Mouse (Mus musculus): ENCODE results near the gene Sh3gl2.

Gene Sh3gl2

GRCm38 (mm10) chr4:85305912-85306573, 101.1 kb downstream of the Sh3gl2 start:
- no peak for DNase-seq

DNA sequence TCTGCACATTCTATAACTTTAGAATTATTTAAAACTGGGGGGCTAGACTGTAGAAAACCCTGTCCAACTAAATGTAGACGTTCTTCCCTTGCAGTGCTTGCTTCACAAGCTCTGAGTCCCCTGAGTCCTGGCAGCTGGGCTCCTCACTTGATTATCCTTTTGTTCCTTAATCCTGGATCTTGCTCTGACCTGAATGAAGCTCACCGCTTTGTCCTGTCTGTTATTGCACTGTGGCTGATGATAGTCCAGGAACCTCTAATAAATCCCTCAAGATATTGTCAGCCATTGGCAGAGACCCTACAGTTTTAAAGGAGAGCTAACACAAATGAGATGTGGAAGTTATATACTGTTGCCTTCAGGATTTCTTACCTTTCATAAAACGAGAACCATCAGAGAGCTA, 114.2 kb downstream of the Sh3gl2 start:
- DNase-seq: no peak

GRCm38 (mm10) chr4:85325454-85325853, 120.5 kb downstream of the Sh3gl2 start:
- no peak for DNase-seq

- no peak for DNase-seq
These were observed 121.1 kb downstream of the Sh3gl2 start for GRCm38 (mm10) chr4:85326052-85326451.

- DNase-seq: no peak
These were observed 129.8 kb downstream of the Sh3gl2 start for GRCm38 (mm10) chr4:85334688-85335200.

GRCm38 (mm10) chr4:85336356-85336755, 131.4 kb downstream of the Sh3gl2 start:
- DNase-seq: no peak

GRCm38 (mm10) chr4:85339126-85339525, 134.2 kb downstream of the Sh3gl2 start:
- DNase-seq: no peak

DNA sequence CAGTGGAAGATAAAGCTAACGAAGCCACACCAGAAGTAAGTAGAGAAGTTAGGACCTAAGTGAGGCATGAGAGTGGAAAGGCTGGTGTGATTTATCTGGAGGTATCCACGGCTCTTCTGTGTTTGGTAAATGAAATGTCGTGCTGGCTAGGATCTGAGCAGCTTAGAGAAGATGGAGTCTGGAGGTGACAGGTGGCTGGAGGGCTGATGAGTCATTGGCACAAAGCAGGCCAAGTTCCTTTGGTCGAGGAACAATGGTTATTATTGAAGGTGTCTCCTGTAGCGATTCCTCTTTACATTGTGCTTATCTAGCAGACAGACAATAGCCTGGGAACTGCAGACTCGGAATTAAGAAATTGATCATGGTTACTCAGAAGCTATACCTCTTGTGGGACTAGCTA, 135.8 kb downstream of the Sh3gl2 start:
- DNase-seq: no peak

- DNase-seq: no peak
These were observed 141.0 kb downstream of the Sh3gl2 start for GRCm38 (mm10) chr4:85345911-85346310.

DNA sequence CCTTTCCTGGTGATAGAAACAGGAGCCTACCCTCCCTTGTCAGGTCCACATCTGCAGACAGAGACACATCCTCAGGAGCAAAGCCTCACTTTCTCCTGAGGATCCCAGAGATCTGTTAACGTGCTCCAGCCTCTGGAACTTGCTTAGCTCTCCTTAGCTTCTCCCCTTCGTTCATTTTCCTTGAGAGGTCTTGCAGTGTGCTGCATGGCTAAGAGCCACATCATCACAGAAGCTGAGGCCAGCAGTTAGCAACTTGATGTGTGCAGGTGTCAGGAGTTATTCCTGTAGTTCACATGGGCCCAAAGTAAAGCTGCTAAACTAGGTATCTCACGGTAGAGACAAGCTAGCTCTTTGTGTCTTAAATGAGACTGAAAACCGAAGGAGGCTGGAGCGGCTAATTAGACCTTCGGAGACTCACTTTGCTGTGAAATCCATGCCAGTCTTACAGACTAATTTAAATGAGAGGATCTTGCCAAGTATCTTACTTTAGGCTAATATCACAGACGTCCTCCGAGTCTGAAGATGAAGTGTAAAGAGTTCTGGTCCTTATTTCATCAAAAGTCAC, 143.2 kb downstream of the Sh3gl2 start:
- DNase-seq: no peak

GRCm38 (mm10) chr4:85362661-85363060, 157.7 kb downstream of the Sh3gl2 start:
- DNase-seq: no peak

- DNase-seq: no peak
These were observed 158.3 kb downstream of the Sh3gl2 start for GRCm38 (mm10) chr4:85363205-85363604.

- no peak for DNase-seq
These were observed 166.1 kb downstream of the Sh3gl2 start for GRCm38 (mm10) chr4:85371036-85371435.

DNA sequence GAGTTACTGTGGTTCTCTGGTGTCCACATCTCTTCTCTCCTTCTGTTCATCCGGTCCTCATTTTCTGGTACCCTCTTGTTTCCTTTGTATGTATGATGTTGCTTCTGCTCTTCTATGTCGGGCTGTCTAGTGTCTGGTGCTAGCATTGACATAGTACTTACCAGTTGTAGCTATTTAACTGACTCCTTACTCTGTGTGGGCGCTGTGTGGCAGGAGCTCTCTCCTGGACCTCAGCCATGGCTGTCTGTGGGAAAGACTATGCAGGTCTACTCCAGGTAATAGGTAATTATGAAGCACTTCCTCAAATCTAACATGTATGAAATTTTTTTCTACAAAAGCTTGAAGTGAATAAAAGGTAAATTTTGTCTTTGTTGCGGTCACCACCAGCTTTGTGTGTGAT, 169.9 kb downstream of the Sh3gl2 start:
- no peak for DNase-seq

DNA sequence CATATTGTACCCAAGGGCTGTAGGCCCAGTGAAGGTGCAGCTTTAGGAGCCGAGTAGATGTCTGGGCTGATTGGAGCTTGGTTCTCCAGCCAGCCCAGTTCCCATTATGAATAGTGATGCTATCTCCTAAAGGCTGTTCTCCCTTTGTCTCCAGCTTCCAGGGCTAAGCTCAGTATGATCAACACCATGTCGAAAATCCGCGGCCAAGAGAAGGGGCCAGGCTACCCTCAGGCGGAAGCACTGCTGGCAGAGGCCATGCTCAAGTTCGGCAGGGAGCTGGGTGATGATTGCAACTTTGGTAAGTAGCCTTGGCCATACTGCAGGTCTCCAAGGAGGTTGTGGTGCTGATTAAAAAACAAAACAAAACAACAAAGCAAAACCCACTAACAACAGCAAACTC, 171.3 kb downstream of the Sh3gl2 start:
- DNase-seq: no peak

DNA sequence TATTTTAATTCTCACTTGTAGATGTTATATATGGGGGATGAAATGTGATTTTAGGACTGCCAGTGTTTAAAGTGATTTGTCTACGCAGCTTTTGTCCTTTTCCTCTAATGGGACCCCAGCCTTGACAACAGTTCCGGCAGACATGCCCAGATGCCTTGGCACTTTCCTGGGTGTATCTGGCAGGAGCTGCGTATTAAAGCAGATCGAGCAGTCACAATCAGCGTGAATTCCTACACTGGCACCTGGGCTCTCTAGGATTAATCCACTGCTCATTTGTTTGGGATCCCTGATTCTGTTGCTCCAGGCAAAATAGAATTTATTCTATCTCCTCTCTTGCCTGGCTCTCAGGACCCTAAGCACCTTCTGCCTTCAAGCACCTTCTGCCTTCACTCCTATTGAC, 171.7 kb downstream of the Sh3gl2 start:
- no peak for DNase-seq

DNA sequence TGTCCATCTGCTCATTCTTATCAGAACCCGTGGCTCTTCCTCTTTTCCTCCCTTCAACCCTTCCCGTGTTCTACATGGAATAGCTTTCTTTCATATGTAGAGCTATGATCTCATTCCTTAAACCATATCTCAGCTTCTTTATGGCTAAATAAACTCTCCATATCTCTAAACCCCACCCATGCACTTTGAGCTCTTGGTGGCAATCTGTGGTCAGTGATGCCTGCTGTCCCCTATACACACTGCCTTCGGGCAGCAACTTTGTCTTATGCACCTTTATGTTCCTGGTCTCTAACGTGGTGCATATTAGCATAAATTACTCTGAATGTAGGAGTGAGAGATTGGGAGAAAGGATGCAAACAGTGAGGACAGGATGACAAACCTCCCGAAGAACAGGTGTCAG, 180.3 kb downstream of the Sh3gl2 start:
- DNase-seq: no peak

- no peak for DNase-seq
These were observed 182.8 kb downstream of the Sh3gl2 start for GRCm38 (mm10) chr4:85387676-85388075.

GRCm38 (mm10) chr4:85391795-85392194, 186.9 kb downstream of the Sh3gl2 start:
- DNase-seq: no peak

DNA sequence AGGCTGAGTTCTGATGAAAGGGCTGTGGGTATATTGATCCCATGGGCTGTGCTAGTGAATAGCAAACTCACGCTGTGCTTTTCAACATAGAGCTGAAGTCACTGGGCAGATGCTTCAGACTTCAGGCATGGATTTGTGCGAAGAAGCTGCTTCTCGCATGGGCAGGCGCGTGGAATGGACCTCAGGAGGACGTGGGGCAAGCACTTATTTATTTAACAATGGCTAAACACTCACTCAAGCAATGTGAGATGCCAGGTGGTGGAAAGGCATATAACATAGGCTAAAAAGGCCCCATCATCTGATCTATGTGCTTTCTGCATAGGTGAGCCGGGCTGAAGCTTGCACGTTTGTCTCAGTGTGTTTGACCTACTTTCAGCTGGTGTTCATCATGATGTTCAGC, 193.8 kb downstream of the Sh3gl2 start:
- no peak for DNase-seq

GRCm38 (mm10) chr4:85402823-85403222, 197.9 kb downstream of the Sh3gl2 start:
- peak; percentile 2 for DNase-seq

DNA sequence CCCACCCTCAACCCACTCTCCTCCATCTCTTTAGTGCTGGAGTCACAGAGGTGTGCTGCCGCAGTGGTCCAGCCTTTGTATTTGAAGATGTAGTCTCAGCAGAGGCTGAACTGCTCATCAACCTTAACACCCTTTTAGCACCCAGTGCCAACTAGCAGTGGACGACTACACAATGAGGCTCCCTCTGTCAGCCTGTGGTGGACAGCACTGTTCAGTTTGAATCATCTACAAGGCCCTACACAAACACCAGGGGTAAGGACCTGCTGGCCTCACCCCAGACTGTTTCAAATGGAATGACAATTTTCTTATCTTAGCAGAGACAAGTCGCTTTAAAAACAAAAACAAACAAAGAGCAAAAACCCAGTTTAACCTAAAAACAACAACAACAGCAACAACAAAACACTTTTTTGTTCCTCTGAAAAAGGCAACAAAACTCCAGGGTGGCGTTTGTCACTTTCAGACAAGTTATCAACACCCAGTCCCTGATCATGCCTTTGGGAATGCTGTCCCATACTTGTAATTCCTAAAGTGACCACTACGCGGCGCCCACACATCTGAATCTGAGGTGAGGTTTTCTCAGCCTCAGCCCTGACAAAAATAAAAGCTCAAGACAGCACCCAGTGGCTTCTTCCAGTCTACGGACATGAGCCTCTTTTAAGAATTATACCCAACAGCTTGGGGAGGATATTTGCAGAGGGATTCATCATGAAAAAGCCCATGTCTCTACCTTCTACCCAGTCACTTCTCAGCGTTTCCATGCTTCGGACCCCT, 199.7 kb downstream of the Sh3gl2 start:
- DNase-seq: peak; percentile 17

DNA sequence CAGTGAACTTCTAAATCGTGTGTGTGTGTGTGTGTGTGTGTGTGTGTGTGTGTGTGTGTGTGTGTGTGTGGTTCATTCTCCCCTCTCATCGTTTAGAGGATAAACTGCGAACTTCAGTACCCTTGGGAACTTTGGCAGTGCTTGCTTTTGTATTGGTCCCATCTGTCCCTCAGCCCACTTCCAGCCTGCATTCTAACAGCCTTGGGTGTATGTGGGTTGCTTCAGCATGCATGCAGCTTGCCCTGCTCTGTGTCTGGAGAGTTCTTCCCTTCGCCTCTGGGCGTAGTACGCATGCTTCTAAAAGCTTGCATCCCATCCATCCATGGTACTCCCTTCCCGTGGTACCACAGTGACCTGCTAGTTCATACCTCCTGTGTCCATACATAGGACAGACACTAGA, 200.3 kb downstream of the Sh3gl2 start:
- DNase-seq: no peak

DNA sequence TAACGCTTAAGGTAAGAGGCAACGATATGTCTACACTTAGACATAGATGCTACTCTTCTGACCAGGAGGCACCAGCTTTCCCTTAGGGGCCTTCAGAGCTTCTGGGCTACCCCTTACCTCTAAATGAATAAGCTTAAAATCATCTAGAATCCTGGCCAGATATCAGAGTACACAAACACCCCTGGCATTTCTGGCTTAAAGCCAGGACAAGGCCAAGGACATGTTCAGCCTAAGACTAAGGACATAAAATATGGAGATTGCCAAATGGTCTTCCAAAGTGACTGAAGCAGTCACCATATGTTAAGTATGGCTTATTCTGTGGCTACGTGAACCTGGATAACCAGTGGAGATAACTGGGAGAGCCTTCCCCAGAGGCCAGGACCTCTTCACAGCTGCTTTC, 211.5 kb downstream of the Sh3gl2 start:
- no peak for DNase-seq
